Mouse (Mus musculus): Measurements from ENCODE around the gene Hyal2.
A peak's percentile ranks its signal among the peaks of the same experiment; 100 is the strongest.
"Not testable (repeated sequence)": the region's sequence is repeated elsewhere in the genome, so short reads cannot be mapped to it uniquely, and the experiment has no call there.

Hyal2 gene

GRCm38 (mm10) chr9:107545602-107546001 lies 22.1 kb upstream of the Hyal2 start:
- peak; percentile 63 to 85 for DNase-seq (ENCODE audit: low spot score in 2 of 2)

GRCm38 (mm10) chr9:107547026-107547425 lies 20.7 kb upstream of the Hyal2 start, which contains the start of gene Zmynd10:
Gene Zmynd10, plus strand, starts transcription at chr9:107547298.
- DNase-seq (ENCODE audit: low spot score in 2 of 2): peak; percentile 46 to 78

DNA sequence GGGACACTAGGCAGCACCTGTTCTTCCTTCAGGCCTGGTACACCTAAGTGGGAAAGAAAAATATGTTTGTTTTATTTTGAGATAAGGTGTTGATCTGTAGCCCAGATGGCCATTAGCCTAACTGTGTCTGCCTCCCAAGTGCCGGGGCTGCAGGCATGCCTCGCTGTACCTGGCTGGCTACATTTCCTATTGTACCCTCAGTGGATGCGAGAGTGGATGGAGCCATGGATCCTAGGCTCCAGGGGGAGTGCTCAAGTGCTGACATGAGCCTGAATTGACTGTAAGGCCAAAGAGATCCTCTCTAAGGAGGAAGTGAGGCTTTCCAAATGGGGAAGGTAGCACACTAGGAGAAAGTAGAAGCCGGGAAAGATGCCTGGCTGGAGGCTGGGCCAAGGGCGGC lies 19.8 kb upstream of the Hyal2 start:
- no peak for DNase-seq (ENCODE audit: low spot score in 2 of 2)

DNA sequence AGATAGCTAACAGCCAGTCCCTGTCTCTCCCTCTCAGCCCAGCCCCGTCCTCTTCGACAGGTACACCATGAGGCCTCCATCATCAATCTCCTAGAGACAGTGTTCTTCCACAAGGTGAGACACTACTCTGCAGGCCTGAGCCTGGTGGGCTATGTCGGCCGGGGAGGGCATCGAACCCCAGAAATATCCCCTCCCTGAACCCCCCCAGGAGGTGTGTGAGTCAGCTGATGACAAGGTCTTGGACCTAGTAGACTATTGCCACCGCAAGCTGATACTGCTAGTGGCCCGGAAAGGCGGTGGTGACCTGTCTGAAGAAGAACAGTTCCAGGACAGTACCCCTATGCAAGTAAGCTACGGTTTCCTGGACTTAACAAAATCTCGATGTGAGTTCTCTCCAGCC lies 18.9 kb upstream of the Hyal2 start:
- DNase-seq (ENCODE audit: low spot score in 2 of 2): no peak

GRCm38 (mm10) chr9:107549297-107550074 lies 18.3 kb upstream of the Hyal2 start:
- no peak for DNase-seq (ENCODE audit: low spot score in 2 of 2)

DNA sequence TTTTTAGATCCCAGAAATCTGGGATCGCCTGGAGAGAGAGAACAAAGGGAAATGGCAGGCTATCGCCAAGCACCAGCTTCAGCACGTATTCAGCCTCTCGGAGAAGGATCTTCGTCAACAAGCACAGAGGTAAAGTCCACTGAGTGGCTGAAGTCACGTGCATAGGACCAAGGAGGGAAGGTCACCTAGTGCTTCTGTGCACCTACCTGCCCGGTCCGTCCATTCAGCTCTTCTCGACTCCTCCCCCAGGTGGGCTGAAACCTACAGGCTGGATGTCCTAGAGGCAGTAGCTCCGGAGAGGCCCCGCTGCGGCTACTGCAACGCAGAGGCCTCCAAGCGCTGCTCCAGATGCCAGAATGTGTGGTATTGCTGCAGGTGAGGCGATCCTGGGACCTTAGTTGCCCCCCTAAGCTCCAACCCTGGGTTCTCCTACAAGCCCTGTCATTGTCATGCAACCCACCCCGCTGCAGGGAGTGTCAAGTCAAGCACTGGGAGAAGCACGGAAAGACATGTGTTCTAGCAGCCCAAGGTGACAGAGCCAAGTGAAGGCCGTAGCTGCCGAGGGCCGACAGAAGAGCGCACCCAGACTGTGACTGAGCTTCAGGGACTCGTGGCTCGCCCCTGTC lies 17.1 kb upstream of the Hyal2 start:
- DNase-seq (ENCODE audit: low spot score in 2 of 2): no peak

DNA sequence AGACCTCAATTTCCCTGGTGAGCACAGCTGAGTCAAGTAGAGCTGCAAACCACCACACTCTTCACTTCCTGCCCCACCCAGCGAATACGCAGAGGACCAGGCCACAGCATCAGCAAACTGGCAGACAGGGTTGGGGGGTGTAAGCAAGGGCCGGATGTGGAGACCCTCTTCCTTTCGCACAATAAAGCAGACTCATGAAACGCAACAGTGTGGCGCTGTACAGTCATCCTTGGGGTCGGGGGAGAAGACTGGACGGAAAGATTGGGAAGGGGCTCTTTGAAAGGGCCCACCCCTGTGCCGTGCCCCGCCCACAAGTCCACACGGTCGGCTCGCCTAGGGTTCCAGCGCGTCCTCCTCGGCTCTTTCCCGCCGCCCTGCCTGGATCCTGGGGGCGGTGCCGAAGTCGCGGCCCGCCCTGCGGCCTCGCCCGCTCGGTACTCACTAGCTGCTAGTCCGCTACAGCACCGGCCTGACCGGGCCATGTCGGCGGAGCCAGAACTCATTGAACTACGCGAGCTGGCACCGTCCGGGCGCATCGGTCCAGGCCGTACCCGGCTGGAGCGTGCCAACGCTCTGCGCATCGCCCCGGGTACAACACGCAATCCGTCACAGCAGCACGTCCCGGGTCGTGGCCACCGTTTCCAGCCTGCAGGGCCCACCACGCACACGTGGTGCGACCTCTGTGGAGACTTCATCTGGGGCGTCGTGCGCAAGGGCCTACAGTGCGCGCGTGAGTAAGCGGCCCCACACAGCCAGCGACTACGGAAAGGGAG lies 16.4 kb upstream of the Hyal2 start, which contains the start of gene Rassf1:
TSS of gene Rassf1 (plus strand) at position 439 of the 773 bp plus-strand sequence.
- DNase-seq (ENCODE audit: low spot score in 2 of 2): no peak

DNA sequence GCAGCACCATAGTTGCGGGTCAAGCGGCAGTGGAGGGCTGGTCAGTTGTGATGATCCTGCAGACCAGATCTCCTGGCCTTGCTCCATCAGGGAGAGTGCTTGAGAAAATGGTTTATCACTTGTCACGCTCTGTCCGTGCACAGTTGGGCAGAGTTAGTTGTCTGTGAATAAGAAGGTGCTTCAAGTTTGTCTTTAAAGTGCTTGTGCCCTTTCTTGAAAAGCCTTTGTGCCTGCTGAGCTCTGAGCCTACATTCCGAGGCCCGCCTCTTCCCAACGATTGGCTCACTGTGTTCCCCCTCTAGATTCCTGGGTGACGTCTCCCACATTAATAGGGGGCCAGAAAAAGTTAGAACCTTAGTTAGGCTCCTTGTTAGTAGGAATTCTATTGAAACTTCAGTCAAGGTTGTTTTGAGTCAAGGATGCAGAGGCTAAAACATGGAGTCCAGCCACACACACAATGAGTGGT lies 15.8 kb upstream of the Hyal2 start:
- DNase-seq (ENCODE audit: low spot score in 2 of 2): no peak

GRCm38 (mm10) chr9:107552690-107553393 lies 14.9 kb upstream of the Hyal2 start:
- DNase-seq (ENCODE audit: low spot score in 2 of 2): no peak

- DNase-seq (ENCODE audit: low spot score in 2 of 2): peak in 1 of 2 experiments; percentile 49
Measured at GRCm38 (mm10) chr9:107553541-107554318, 14.0 kb upstream of the Hyal2 start.

GRCm38 (mm10) chr9:107554319-107554825 lies 13.4 kb upstream of the Hyal2 start:
- peak; percentile 82 to 95 for DNase-seq (ENCODE audit: low spot score in 2 of 2)

GRCm38 (mm10) chr9:107555031-107555457 lies 12.7 kb upstream of the Hyal2 start:
- DNase-seq (ENCODE audit: low spot score in 2 of 2): no peak

DNA sequence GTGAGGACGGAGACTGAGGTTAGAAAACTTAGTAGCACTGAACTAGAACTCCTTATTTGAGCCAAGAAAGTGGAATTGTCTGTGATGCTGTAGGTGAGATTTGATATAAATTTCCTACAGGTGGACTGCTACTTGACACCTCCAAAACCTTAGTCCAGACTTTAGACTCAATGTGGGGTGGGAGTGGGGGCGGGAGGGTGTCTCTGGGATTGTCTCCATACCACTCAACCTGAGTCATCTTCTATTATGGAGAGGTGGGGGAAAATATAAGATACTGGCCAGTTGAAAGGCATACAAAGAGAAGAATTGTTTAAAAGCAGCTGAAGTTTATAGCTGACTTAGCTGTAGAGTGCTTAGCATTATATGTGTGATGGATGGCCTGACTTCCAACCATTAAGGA lies 12.0 kb upstream of the Hyal2 start:
- DNase-seq (ENCODE audit: low spot score in 2 of 2): no peak

DNA sequence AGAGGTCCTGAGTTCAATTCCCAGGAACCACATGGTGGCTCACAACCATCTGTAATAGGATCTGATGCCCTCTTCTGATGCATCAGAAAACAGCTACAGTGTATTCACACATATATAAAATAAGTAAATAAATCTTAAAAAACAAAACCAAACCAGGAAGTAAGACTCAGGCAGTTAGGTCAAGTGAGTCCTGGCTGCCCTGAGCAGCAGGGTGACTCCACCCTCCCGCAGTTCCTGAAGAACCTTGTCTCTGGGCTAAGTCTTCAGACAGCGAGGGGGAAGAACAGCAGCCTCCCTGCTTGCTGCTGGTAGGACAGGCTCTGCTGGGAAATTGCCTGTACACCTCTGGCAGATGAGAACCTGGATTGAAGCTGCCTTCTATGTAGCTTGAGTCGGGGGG lies 11.4 kb upstream of the Hyal2 start:
- no peak for DNase-seq (ENCODE audit: low spot score in 2 of 2)

GRCm38 (mm10) chr9:107563029-107563581 lies 4.6 kb upstream of the Hyal2 start, which contains the start of gene Tusc2:
Gene Tusc2, plus strand, starts transcription at chr9:107563255.
- peak; percentile 85 to 90 for DNase-seq (ENCODE audit: low spot score in 2 of 2)

DNA sequence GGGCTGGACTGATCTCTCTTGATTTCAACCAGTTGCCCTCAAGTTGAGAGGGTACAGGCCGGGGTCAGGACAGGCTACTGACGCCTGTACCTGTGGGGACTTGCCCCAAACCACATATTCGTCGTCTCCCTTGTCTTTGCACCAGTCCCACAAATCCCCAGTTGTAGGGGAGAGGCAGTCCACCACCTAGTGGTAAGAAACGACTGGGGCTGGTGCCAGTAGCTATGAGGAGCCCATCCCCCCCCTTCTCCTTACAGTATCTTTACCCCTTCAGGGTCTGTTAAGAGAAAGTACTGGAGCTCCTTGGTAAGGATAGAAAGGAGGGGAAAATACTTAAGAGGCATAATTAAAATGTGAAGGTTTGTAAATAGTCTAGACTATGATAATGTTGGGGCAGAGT lies 2.2 kb upstream of the Hyal2 start:
- not testable (repeated sequence) for DNase-seq (ENCODE audit: low spot score in 2 of 2)

DNA sequence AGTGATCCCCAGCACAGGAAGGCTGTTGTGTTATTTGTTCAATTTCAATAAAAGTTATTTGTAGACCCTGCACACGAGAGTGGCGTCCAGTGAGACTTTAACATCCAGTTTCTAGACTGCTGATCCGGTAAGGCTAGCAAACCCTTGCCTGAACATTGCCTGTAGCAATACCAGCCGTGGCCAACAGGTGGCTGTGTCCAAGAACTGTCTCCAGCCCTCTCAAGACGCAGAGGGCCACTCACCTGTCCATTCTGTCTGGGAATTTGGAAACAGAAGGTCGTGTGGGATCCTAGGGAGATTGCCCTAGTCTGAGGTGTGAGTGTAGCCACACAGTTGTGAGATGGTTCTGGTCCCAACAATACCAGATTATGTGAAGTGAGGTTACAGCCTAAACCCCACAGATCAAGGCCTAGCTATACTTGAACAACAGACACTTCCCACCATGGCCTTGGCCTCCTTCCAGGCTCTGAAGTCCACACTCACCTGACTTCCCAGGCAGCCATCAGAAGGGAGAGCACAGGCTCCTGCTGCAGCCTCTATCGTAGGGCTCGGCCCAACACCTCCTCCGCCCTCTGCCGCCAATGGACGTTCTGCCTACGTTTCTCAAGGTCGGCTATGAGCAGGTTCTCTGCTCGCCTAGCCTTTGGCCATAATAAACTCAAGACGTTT lies 1.6 kb upstream of the Hyal2 start:
- DNase-seq (ENCODE audit: low spot score in 2 of 2): peak; percentile 70 to 80

- DNase-seq (ENCODE audit: low spot score in 2 of 2): no peak
Measured at GRCm38 (mm10) chr9:107566855-107567254, 890 bp upstream of the Hyal2 start.
